Mouse (Mus musculus) lung, embryonic 15.5 days (tissue): ENCODE data around the gene C1rl. TPM values are rescaled to one million over a fixed set of nuclear protein-coding genes. Genes with fewer than 3 reads are reported as not detected.
A peak's percentile ranks its signal among the peaks of the same experiment; 100 is the strongest.
"Not testable (repeated sequence)": the region's sequence is repeated elsewhere in the genome, so short reads cannot be mapped to it uniquely, and the experiment has no call there.

ENCODE experiments used
- ATAC-seq: fragments of 200-750 bp; cut with Nextera tagmentation; 2 replicates; pipeline ENCODE4 v1.8.0; 2017; ENCODE audit warnings: moderate number of reproducible peaks, borderline replicate concordance; ENCODE audit not compliant: low FRiP score, low TSS enrichment; ENCODE audit errors: extremely low read depth
- H3K27ac ChIP-seq: fragments of 300-500 bp; sonication (generic); 2 replicates; pipeline ENCODE4 v1.5.1; 2015; ENCODE audit warnings: moderate library complexity, mild to moderate bottlenecking, inconsistent platforms
- H3K27me3 ChIP-seq: fragments of 300-500 bp; sonication (generic); 2 replicates; pipeline ENCODE4 v1.6.1; 2015; ENCODE audit warnings: inconsistent platforms
- H3K36me3 ChIP-seq: fragments of 300-500 bp; sonication (generic); 2 replicates; pipeline ENCODE4 v1.6.1; 2015; ENCODE audit warnings: inconsistent platforms
- H3K4me1 ChIP-seq: fragments of 300-500 bp; sonication (generic); 2 replicates; pipeline ENCODE4 v1.6.1; 2015; ENCODE audit warnings: inconsistent platforms
- H3K4me2 ChIP-seq: fragments of 300-500 bp; sonication (generic); 2 replicates; pipeline ENCODE4 v1.6.1; 2015; ENCODE audit warnings: inconsistent platforms, mild to moderate bottlenecking, moderate library complexity
- H3K4me3 ChIP-seq: fragments of 300-500 bp; sonication (generic); 2 replicates; pipeline ENCODE4 v1.5.1; 2015; ENCODE audit warnings: mild to moderate bottlenecking, inconsistent platforms
- H3K9ac ChIP-seq: fragments of 300-500 bp; sonication (generic); 2 replicates; pipeline ENCODE4 v1.6.1; 2015; ENCODE audit warnings: inconsistent platforms
- H3K9me3 ChIP-seq: fragments of 300-500 bp; sonication (generic); 2 replicates; pipeline ENCODE4 v1.6.1; 2016; ENCODE audit warnings: inconsistent platforms
- WGBS: fragments of 180-500 bp; shearing (Covaris S2); methylation state at CpG from one replicate; pipeline ENCODE4 v1.1.7; 2015; 5-methylcytosine and 5-hydroxymethylcytosine counted together
- polyA plus RNA-seq: library from polyadenylated mRNA; unstranded; fragments of >200 nt; fragmentation: Nextera tagmentation; extraction: Ambion mirVana; gene quantifications from 2 replicates; pipeline ENCODE4 v1.2.1, GENCODE M21; 2015

Gene C1rl
- polyA plus RNA-seq, 1 experiment from 2014 or later = 0.49 TPM

GRCm38 (mm10) chr6:124509192-124509591 is 16.3 kb downstream of the C1rl start:
- not testable (repeated sequence) for H3K27ac ChIP-seq, H3K27me3 ChIP-seq, H3K4me1 ChIP-seq, H3K36me3 ChIP-seq, ATAC-seq, H3K9ac ChIP-seq, H3K4me2 ChIP-seq, H3K9me3 ChIP-seq, H3K4me3 ChIP-seq
- 82% methylated on average over 5 of the region's 5 CpGs for WGBS

GRCm38 (mm10) chr6:124511936-124512335 is 19.0 kb downstream of the C1rl start:
- 60% methylated on average over 6 of the region's 6 CpGs for WGBS
- Histone ChIP-seq H3K9ac (no peak overlapping the region), H3K27me3 (no peaks in the 10 kb centered on the region), H3K4me3 (no peak overlapping the region), H3K4me1 (no peaks in the 10 kb centered on the region), H3K4me2 (no peak overlapping the region), H3K9me3 (no peaks in the 10 kb centered on the region), H3K27ac (no peak overlapping the region), H3K36me3 (no peaks in the 10 kb centered on the region)
- no peak for ATAC-seq

DNA sequence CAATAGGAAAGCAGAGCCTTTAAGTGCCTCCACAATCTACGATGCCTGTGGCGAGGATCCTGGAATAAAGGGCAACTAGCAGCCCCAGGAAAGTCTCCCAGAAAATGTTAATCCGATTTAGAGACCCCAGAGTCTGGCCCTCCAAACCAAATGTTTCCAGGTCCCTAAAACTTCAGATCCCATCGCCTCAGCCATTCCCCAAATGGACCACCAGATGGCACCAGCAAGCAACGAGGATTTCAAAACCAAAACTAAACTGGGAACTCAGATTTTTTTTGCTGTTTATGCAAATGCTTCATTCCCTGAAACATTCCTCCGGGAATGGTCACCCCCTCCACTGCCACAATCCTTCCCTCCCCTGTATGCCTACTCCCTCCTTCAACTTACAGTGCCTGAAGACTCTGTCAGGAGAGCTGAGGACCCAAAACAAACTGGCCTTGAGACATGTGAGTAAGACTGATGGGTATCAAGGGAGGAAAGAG is 19.5 kb downstream of the C1rl start, which contains the start of gene C1ra:
C1ra (plus strand) TSS at position 51 of the 482 bp plus-strand sequence.
- H3K4me1 ChIP-seq = no peaks in the 10 kb centered on the region
- WGBS = 6% methylated on average over 6 of the region's 6 CpGs
- H3K9ac ChIP-seq = peak within 1 kb of the TSS; percentile 33; the same call in 1 of the 2 replicates
- no peak; the same call in 1 of the 2 replicates for ATAC-seq
- peak within 1 kb of the TSS; percentile 27 for H3K4me3 ChIP-seq
- H3K27me3 ChIP-seq = no peaks in the 10 kb centered on the region
- H3K27ac ChIP-seq = no peak within 1 kb of the TSS
- H3K9me3 ChIP-seq = no peaks in the 10 kb centered on the region
- no peaks in the 10 kb centered on the region for H3K36me3 ChIP-seq
- peak within 1 kb of the TSS; percentile 55 for H3K4me2 ChIP-seq

DNA sequence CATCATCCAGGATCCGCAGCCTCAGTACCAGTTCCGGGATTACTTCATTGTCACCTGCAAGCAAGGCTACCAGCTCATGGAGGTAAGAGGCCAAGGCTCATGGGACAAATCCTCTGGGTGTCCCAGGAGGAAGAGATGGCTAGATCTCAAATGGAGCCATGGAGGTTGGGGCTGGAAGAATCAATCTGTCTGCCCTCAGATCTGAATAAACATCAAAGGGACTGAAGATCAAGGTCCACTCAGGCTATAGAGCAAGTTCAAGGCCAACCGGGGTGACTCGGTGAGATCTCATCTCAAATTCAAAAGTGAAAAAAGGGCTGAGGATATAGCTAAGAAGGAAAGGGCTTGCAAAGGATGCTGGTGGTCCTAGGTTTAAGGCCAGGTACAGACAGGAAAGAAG is 24.8 kb downstream of the C1rl start:
- not testable (repeated sequence) for H3K27me3 ChIP-seq, H3K4me3 ChIP-seq, ATAC-seq, H3K4me2 ChIP-seq, H3K27ac ChIP-seq, H3K9me3 ChIP-seq, H3K9ac ChIP-seq, H3K4me1 ChIP-seq, H3K36me3 ChIP-seq
- 85% methylated on average over 4 of the region's 4 CpGs for WGBS

DNA sequence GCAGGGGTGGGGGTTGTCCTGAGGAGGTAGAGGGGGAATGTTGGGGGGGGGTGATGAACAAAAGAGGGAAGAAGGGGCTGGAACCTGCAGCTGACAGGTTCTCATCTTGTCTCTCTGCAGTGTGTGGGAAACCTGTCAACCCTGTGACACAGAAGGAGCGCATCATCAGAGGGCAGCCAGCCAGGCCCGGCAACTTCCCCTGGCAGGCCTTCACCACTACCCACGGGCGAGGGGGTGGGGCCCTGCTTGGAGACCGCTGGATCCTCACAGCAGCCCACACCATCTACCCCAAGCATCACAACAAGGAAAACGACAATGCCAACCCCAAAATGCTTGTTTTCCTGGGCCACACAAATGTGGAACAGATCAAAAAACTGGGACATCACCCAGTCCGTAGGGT is 29.2 kb downstream of the C1rl start:
- H3K4me3 ChIP-seq, H3K4me1 ChIP-seq, H3K36me3 ChIP-seq, H3K9me3 ChIP-seq, ATAC-seq, H3K9ac ChIP-seq, H3K27me3 ChIP-seq, H3K27ac ChIP-seq, H3K4me2 ChIP-seq: not testable (repeated sequence)
- WGBS = 70% methylated on average over 6 of the region's 7 CpGs

GRCm38 (mm10) chr6:124527881-124528280 is 35.0 kb downstream of the C1rl start:
- Histone ChIP-seq H3K4me1 (no peaks in the 10 kb centered on the region), H3K9ac (no peak overlapping the region), H3K36me3 (no peaks in the 10 kb centered on the region), H3K9me3 (no peaks in the 10 kb centered on the region), H3K27me3 (no peaks in the 10 kb centered on the region), H3K4me3 (no peak overlapping the region), H3K4me2 (no peak overlapping the region), H3K27ac (no peak overlapping the region)
- WGBS = 59% methylated on average over 3 of the region's 3 CpGs
- ATAC-seq = no peak

GRCm38 (mm10) chr6:124531077-124531476 is 38.2 kb downstream of the C1rl start:
- no peak overlapping the region for H3K27ac ChIP-seq
- ATAC-seq = no peak
- H3K9me3 ChIP-seq = no peaks in the 10 kb centered on the region
- no peaks in the 10 kb centered on the region for H3K27me3 ChIP-seq
- no peaks in the 10 kb centered on the region for H3K4me1 ChIP-seq
- H3K36me3 ChIP-seq = no peaks in the 10 kb centered on the region
- 80% methylated on average over 8 of the region's 8 CpGs for WGBS
- H3K9ac ChIP-seq = no peak overlapping the region
- no peak overlapping the region for H3K4me2 ChIP-seq
- H3K4me3 ChIP-seq = no peak overlapping the region

GRCm38 (mm10) chr6:124536125-124536829 is 43.4 kb downstream of the C1rl start:
- not testable (repeated sequence) for ATAC-seq, H3K9me3 ChIP-seq, H3K27me3 ChIP-seq, H3K27ac ChIP-seq, H3K36me3 ChIP-seq, H3K4me3 ChIP-seq, H3K4me2 ChIP-seq, H3K9ac ChIP-seq, H3K4me1 ChIP-seq
- WGBS = 59% methylated on average over 8 of the region's 8 CpGs

DNA sequence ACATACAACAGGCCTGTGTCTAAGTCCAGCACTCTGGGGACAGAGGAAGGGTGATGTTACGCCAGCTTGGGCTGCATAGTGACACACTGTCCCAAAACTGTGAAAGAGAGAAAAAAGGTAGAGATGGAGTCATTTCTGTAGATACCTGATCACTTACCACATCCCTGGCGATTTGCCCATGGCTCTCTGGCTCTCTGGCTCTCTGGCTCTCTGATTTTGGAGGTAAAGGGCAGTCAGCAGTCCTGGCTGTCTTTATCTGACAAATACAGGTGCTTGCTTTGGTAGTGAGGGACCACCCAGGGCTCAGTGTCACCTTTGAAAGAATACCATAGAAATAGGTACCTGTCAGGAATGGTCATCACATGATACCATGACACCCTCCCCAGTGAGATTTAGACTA is 48.3 kb downstream of the C1rl start:
- not testable (repeated sequence) for H3K27ac ChIP-seq, H3K36me3 ChIP-seq, H3K4me2 ChIP-seq, H3K4me3 ChIP-seq, H3K4me1 ChIP-seq, H3K9me3 ChIP-seq, H3K9ac ChIP-seq, H3K27me3 ChIP-seq, ATAC-seq
- WGBS = 66% methylated on average over 2 of the region's 2 CpGs

DNA sequence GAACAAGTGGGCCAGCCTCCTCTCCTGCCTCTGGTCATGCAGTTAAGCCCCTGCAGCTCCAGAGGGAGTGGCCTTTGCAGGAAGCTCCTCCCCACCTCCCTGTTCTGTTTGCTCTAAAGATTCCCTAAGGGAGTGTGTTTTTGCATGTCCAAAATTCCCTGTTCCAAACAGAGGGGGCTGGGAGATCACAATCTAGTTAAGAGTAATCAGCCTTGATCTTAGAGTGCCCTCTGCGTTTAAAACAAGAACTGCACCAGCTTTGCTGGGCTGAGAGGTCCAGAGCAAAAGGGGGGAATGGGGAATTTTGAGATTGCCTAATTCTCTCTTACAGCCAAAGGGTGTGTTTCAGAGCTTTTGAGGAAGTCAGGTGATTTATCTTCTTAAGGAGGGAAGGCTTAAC is 49.4 kb downstream of the C1rl start, which contains the start of gene C1s1:
C1s1 (minus strand) TSS at position 76 of the 400 bp plus-strand sequence.
- not testable (repeated sequence) for H3K27me3 ChIP-seq, H3K9me3 ChIP-seq, H3K9ac ChIP-seq, H3K27ac ChIP-seq, H3K4me3 ChIP-seq, H3K4me1 ChIP-seq, H3K4me2 ChIP-seq, H3K36me3 ChIP-seq
- ATAC-seq = peak; percentile 57; the same call in 1 of the 2 replicates
- 9% methylated on average over 1 of the region's 1 CpGs for WGBS

DNA sequence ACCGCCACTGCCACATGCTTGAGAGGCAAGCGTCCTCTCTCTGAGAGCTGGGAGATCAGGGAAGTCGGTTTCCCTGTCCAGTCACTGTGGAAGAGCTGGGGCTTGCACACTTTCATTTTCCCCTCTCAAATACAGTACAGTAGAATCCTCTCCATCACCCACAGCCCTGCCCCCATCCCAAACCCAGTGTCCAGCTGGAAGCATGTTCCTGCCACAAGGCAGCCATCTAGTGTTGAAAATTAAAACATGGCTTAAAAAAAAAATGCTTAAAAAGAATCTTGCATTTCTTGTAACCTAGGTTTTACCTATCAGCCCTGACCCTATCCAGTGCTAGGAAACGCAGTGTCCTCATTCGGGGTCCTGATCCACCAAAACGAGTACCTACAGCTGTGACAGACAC is 51.6 kb downstream of the C1rl start:
- ATAC-seq = no peak
- H3K4me1 ChIP-seq = no peaks in the 10 kb centered on the region
- 71% methylated on average over 5 of the region's 6 CpGs for WGBS
- H3K4me2 ChIP-seq = no peak overlapping the region
- H3K4me3 ChIP-seq = no peak overlapping the region
- no peaks in the 10 kb centered on the region for H3K9me3 ChIP-seq
- H3K27ac ChIP-seq = no peak overlapping the region
- H3K36me3 ChIP-seq = no peaks in the 10 kb centered on the region
- no peak overlapping the region for H3K9ac ChIP-seq
- no peaks in the 10 kb centered on the region for H3K27me3 ChIP-seq

DNA sequence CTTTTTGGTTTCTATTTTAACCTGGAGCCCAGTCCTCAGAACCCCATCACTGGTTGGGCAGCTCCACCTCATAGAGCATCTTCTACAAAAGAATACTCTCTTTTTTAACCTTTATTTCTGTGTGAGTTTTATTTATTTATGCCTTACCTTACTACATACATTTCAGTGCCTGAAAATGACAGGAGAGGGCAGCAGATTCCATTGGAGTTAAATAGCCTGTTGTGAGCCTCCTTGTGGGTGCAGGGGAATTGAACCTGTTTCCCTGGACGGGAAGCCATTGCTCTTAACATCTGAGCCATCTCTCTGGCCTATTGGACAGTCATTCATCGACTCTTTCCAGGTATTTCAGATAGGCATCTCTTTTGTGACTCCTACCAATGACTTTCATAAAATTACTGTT is 52.5 kb downstream of the C1rl start:
- H3K9me3 ChIP-seq = no peaks in the 10 kb centered on the region
- no peak overlapping the region for H3K27ac ChIP-seq
- WGBS = 75% methylated on average over 2 of the region's 2 CpGs

More for the DNA sequence above, 52.5 kb downstream of the C1rl start:
- Histone ChIP-seq H3K4me3 (no peak overlapping the region), H3K36me3 (no peaks in the 10 kb centered on the region), H3K4me1 (no peaks in the 10 kb centered on the region), H3K27me3 (no peaks in the 10 kb centered on the region), H3K4me2 (no peak overlapping the region), H3K9ac (no peak overlapping the region)
- ATAC-seq = no peak
